Mouse (Mus musculus) hindbrain, embryonic 15.5 days (tissue): ENCODE results near the gene Ehmt2. TPM values are rescaled to one million over a fixed set of nuclear protein-coding genes. Genes with fewer than 3 reads are reported as not detected.
A peak's percentile ranks its signal among the peaks of the same experiment; 100 is the strongest.

ENCODE experiments used
- ATAC-seq: fragments of 200-750 bp; cut with Nextera tagmentation; 2 replicates; pipeline ENCODE4 v1.8.0; 2017; ENCODE audit warnings: low read depth, moderate number of reproducible peaks, moderate TSS enrichment; ENCODE audit not compliant: low FRiP score
- H3K27ac ChIP-seq: fragments of 300-500 bp; sonication (generic); replicated peaks from 2 replicates; pipeline ENCODE4 v1.5.1; 2015; ENCODE audit warnings: mild to moderate bottlenecking, inconsistent platforms
- H3K27me3 ChIP-seq: fragments of 300-500 bp; sonication (generic); 2 replicates; pipeline ENCODE4 v1.6.1; 2015; ENCODE audit warnings: control low read depth, inconsistent platforms
- H3K36me3 ChIP-seq: fragments of 300-500 bp; sonication (generic); 2 replicates; pipeline ENCODE4 v1.6.1; 2015; ENCODE audit warnings: control low read depth, inconsistent platforms
- H3K4me1 ChIP-seq: fragments of 300-500 bp; sonication (generic); replicated peaks from 2 replicates; pipeline ENCODE4 v1.6.1; 2015; ENCODE audit warnings: control low read depth, inconsistent platforms
- H3K4me2 ChIP-seq: fragments of 300-500 bp; sonication (generic); 2 replicates; pipeline ENCODE4 v1.6.1; 2015; ENCODE audit warnings: moderate library complexity, mild to moderate bottlenecking, inconsistent platforms
- H3K4me3 ChIP-seq: fragments of 300-500 bp; sonication (generic); 2 replicates; pipeline ENCODE4 v1.5.1; 2015; ENCODE audit warnings: mild to moderate bottlenecking, inconsistent platforms
- H3K9ac ChIP-seq: fragments of 300-500 bp; sonication (generic); 2 replicates; pipeline ENCODE4 v1.6.1; 2015; ENCODE audit warnings: inconsistent platforms
- H3K9me3 ChIP-seq: fragments of 300-500 bp; sonication (generic); 2 replicates; pipeline ENCODE4 v1.6.1; 2016; ENCODE audit warnings: control low read depth, inconsistent platforms
- WGBS: fragments of 180-500 bp; shearing (Covaris S2); methylation state at CpG from one replicate; pipeline ENCODE4 v1.1.7; 2015; 5-methylcytosine and 5-hydroxymethylcytosine counted together
- polyA plus RNA-seq: library from polyadenylated mRNA; unstranded; fragments of >200 nt; fragmentation: Nextera tagmentation; extraction: Ambion mirVana; gene quantifications from 2 replicates; pipeline ENCODE4 v1.2.1, GENCODE M21; 2015

Ehmt2 gene
- polyA plus RNA-seq, 1 experiment from 2014 or later, result 96.7 TPM

DNA sequence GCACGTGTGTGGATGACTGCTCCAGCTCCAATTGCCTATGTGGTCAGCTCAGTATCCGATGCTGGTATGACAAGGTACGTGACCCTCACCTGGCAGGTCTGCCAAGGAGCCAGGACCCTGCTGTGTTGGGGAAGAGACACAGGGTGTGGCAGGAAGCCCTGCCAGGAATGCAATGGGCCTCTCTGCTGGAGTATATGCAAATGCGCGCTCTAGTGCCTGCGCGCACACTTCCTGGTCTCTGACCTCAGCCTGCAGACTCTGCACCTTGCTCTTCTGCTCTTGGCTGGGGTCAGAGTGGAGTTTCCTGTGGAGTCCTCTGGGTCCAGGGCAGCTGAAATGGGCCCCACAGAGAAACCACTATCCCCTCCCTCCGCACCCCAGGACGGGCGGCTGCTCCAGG lies 12.7 kb downstream of the Ehmt2 start:
- no peak for ATAC-seq
- Histone ChIP-seq H3K4me2 (no peak overlapping the region), H3K9me3 (no peaks in the 10 kb centered on the region), H3K4me3 (no peak overlapping the region), H3K36me3 (peaks cover 79% of the 10 kb centered on the region), H3K27me3 (no peaks in the 10 kb centered on the region), H3K4me1 (no peaks in the 10 kb centered on the region), H3K9ac (no peak overlapping the region), H3K27ac (no peak overlapping the region)
- WGBS, result 87% methylated on average over 10 of the region's 10 CpGs

GRCm38 (mm10) chr17:34911945-34912351 lies 13.7 kb downstream of the Ehmt2 start:
- H3K9ac ChIP-seq, result no peak overlapping the region
- 54% methylated on average over 5 of the region's 5 CpGs for WGBS

GRCm38 (mm10) chr17:34913930-34914665 lies 15.8 kb downstream of the Ehmt2 start, which contains the start of gene Slc44a4:
Gene Slc44a4, plus strand, starts transcription at chr17:34914466.
- no peaks in the 10 kb centered on the region for H3K4me1 ChIP-seq
- H3K27me3 ChIP-seq, result no peaks in the 10 kb centered on the region
- H3K9ac ChIP-seq, result no peak within 1 kb of the TSS
- H3K4me3 ChIP-seq, result no peak within 1 kb of the TSS
- no peak within 1 kb of the TSS for H3K4me2 ChIP-seq
- H3K36me3 ChIP-seq, result peaks cover 48% of the 10 kb centered on the region
- no peak for ATAC-seq
- no peaks in the 10 kb centered on the region for H3K9me3 ChIP-seq
- H3K27ac ChIP-seq, result no peak within 1 kb of the TSS
- 39% methylated on average over 18 of the region's 18 CpGs for WGBS

More at GRCm38 (mm10) chr17:34911945-34912351, 13.7 kb downstream of the Ehmt2 start:
- peaks cover 70% of the 10 kb centered on the region for H3K36me3 ChIP-seq
- H3K9me3 ChIP-seq, result no peaks in the 10 kb centered on the region
- no peak for ATAC-seq
- H3K27me3 ChIP-seq, result no peaks in the 10 kb centered on the region
- H3K4me3 ChIP-seq, result no peak overlapping the region
- no peak overlapping the region for H3K27ac ChIP-seq
- H3K4me2 ChIP-seq, result no peak overlapping the region
- no peaks in the 10 kb centered on the region for H3K4me1 ChIP-seq

- WGBS, result 27% methylated on average over 11 of the region's 11 CpGs
- Histone ChIP-seq H3K36me3 (peaks cover 35% of the 10 kb centered on the region), H3K4me2 (no peak overlapping the region), H3K4me1 (no peaks in the 10 kb centered on the region), H3K27ac (no peak overlapping the region), H3K9me3 (no peaks in the 10 kb centered on the region), H3K4me3 (no peak overlapping the region), H3K9ac (no peak overlapping the region), H3K27me3 (no peaks in the 10 kb centered on the region)
- ATAC-seq, result no peak
These were observed 17.2 kb downstream of the Ehmt2 start for GRCm38 (mm10) chr17:34915410-34915831.

GRCm38 (mm10) chr17:34916316-34916715 lies 18.0 kb downstream of the Ehmt2 start:
- H3K4me2 ChIP-seq, result no peak overlapping the region
- no peaks in the 10 kb centered on the region for H3K27me3 ChIP-seq
- H3K27ac ChIP-seq, result no peak overlapping the region
- H3K9ac ChIP-seq, result no peak overlapping the region
- no peak for ATAC-seq
- 83% methylated on average over 5 of the region's 5 CpGs for WGBS
- H3K4me1 ChIP-seq, result no peaks in the 10 kb centered on the region
- H3K4me3 ChIP-seq, result no peak overlapping the region
- H3K36me3 ChIP-seq, result peaks cover 26% of the 10 kb centered on the region
- H3K9me3 ChIP-seq, result no peaks in the 10 kb centered on the region

DNA sequence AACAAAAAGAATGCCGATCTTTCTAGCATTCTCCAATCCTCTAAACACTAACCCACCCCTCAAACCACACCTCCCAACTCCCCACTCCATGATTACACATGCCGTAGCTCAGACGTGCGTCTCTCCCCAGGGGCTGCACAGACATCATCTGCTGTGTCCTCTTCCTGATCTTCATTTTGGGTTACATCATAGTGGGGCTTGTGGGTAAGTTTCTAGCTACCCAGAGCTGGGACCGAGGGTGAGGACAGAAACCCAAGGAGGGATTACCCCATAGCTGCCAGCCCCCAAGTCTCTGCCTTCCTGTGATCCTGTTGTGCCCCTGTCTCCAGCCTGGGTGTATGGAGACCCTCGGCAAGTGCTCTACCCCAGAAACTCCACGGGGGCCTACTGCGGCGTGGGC lies 18.9 kb downstream of the Ehmt2 start:
- Histone ChIP-seq H3K4me2 (no peak overlapping the region), H3K36me3 (peaks cover 17% of the 10 kb centered on the region), H3K9ac (no peak overlapping the region), H3K4me3 (no peak overlapping the region), H3K4me1 (no peaks in the 10 kb centered on the region), H3K9me3 (no peaks in the 10 kb centered on the region), H3K27me3 (no peaks in the 10 kb centered on the region), H3K27ac (no peak overlapping the region)
- ATAC-seq, result no peak
- WGBS, result 77% methylated on average over 9 of the region's 9 CpGs

DNA sequence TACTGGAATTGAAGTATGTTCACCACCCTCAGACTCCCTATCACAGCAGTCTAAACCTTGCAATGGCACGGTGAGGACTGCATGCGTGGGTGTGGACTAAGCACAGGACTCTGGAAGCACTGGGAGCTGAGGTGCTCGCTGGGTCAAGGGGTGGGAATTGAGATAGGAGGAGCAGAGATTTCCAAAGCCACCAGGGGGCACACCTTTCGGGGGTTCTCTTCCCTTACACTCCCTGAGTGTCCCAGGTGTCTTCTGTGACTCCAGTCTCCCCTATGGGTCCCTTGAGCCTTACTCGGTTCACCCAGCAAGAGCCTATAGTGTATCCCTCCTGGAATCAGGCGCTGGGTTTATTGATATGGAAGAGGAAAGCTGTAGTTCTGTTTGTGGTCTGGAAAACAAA lies 24.7 kb downstream of the Ehmt2 start:
- Histone ChIP-seq H3K4me2 (no peak overlapping the region), H3K4me3 (no peak overlapping the region), H3K27ac (no peak overlapping the region), H3K27me3 (no peaks in the 10 kb centered on the region), H3K9me3 (no peaks in the 10 kb centered on the region), H3K36me3 (no peaks in the 10 kb centered on the region), H3K4me1 (no peaks in the 10 kb centered on the region), H3K9ac (no peak overlapping the region)
- ATAC-seq, result no peak
- 52% methylated on average over 6 of the region's 6 CpGs for WGBS

DNA sequence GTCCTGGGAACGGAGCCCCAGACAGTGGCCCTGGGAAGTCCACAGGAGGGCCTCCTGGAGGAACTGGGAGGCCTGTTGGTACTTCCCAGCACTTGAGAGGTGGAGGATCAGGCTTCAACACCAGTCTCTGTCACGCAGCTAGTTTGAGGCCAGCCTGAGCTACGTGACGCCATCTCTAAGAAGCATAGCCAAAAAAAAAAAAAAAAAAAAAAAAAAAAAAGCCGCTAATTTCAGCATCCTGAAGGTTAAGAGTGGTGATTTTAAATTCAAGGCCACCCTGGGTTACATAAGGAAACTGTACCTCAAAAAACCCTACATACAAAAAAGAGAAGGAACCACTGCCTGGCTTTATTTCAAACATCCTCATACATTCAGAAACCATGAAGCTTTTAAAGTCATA lies 26.0 kb downstream of the Ehmt2 start:
- no peaks in the 10 kb centered on the region for H3K36me3 ChIP-seq
- ATAC-seq, result no peak
- no peaks in the 10 kb centered on the region for H3K9me3 ChIP-seq
- H3K4me2 ChIP-seq, result no peak overlapping the region
- WGBS, result 66% methylated on average over 5 of the region's 5 CpGs
- H3K9ac ChIP-seq, result no peak overlapping the region
- H3K27me3 ChIP-seq, result no peaks in the 10 kb centered on the region
- no peaks in the 10 kb centered on the region for H3K4me1 ChIP-seq
- H3K27ac ChIP-seq, result no peak overlapping the region
- no peak overlapping the region for H3K4me3 ChIP-seq

GRCm38 (mm10) chr17:34927306-34928019 lies 29.2 kb downstream of the Ehmt2 start:
- WGBS, result 87% methylated on average over 18 of the region's 18 CpGs
- Histone ChIP-seq H3K36me3 (no peaks in the 10 kb centered on the region), H3K4me2 (no peak overlapping the region), H3K9ac (no peak overlapping the region), H3K4me3 (no peak overlapping the region), H3K27me3 (no peaks in the 10 kb centered on the region), H3K9me3 (no peaks in the 10 kb centered on the region), H3K27ac (no peak overlapping the region), H3K4me1 (peaks cover 7% of the 10 kb centered on the region)
- ATAC-seq, result no peak

DNA sequence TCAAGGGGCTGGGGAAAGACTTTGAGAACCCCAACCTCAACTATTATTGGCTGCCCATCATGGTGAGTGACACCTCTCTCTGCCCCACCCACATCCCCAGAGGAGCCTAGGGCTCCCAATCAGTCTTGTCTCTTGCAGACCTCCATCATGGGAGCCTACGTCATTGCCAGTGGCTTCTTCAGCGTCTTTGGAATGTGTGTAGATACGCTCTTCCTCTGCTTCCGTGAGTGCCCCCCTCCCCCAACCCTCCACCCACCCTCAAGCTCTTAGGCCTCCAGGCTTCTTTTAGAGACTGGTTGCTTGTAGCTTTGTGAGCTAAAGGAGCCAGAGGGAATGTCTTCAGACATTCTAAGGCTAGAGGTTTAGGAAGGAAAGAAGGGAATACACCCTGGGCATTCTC lies 30.6 kb downstream of the Ehmt2 start:
- H3K27ac ChIP-seq, result no peak overlapping the region
- H3K9ac ChIP-seq, result no peak overlapping the region
- 77% methylated on average over 4 of the region's 4 CpGs for WGBS
- peaks cover 9% of the 10 kb centered on the region for H3K4me1 ChIP-seq
- no peak overlapping the region for H3K4me3 ChIP-seq
- H3K27me3 ChIP-seq, result no peaks in the 10 kb centered on the region
- H3K9me3 ChIP-seq, result no peaks in the 10 kb centered on the region
- no peak overlapping the region for H3K4me2 ChIP-seq
- H3K36me3 ChIP-seq, result no peaks in the 10 kb centered on the region
- ATAC-seq, result no peak

GRCm38 (mm10) chr17:34931061-34931734 lies 32.9 kb downstream of the Ehmt2 start, which contains the start of gene Neu1:
Gene Neu1, plus strand, starts transcription at chr17:34931253.
- peak within 1 kb of the TSS; percentile 72 for H3K9ac ChIP-seq
- peak within 1 kb of the TSS; percentile 89 for H3K4me2 ChIP-seq
- under 1% methylated on average over 37 of the region's 38 CpGs for WGBS
- H3K9me3 ChIP-seq, result no peaks in the 10 kb centered on the region
- H3K4me3 ChIP-seq, result peak within 1 kb of the TSS; percentile 62
- H3K36me3 ChIP-seq, result peaks cover 13% of the 10 kb centered on the region
- peak within 1 kb of the TSS; percentile 76 for H3K27ac ChIP-seq
- peaks cover 9% of the 10 kb centered on the region for H3K4me1 ChIP-seq
- no peaks in the 10 kb centered on the region for H3K27me3 ChIP-seq
- peak; percentile 97 for ATAC-seq

DNA sequence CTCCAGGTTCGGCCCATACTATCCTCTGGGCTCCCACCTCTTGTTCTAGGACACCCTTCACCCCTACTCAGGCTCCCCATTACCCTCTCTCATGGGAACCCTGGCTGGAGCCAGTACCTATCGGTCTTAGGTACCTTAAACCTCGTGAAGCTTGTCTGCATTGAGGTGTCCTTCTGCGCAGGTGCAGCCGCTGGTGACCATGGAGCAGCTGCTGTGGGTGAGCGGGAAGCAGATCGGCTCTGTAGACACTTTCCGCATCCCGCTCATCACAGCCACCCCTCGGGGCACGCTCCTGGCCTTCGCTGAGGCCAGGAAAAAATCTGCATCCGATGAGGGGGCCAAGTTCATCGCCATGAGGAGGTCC lies 33.4 kb downstream of the Ehmt2 start:
- peak overlapping the region; percentile 76 for H3K27ac ChIP-seq
- peaks cover 9% of the 10 kb centered on the region for H3K4me1 ChIP-seq
- no peaks in the 10 kb centered on the region for H3K9me3 ChIP-seq
- H3K27me3 ChIP-seq, result no peaks in the 10 kb centered on the region
- H3K4me2 ChIP-seq, result peak overlapping the region; percentile 89
- H3K4me3 ChIP-seq, result peak overlapping the region; percentile 62
- H3K9ac ChIP-seq, result peak overlapping the region; percentile 72
- 9% methylated on average over 14 of the region's 14 CpGs for WGBS
- peak; percentile 57; the same call in 1 of the 2 replicates for ATAC-seq
- H3K36me3 ChIP-seq, result peaks cover 13% of the 10 kb centered on the region
